Mouse (Mus musculus) layer of hippocampus, adult 18-20 months (tissue): ENCODE measurements around the gene Colq. TPM values are rescaled to one million over a fixed set of nuclear protein-coding genes. Genes with fewer than 3 reads are reported as not detected.

ENCODE experiments used
- total RNA-seq, 2 experiments: library from RNA; stranded (reverse); gene quantifications; 2 replicates each; pipeline ENCODE4 v1.2.3; 2021

The Colq gene
- total RNA-seq, 2 experiments from 2014 or later: 0.18 to 0.47 TPM

Other genes with a start within 250 kb of the Colq start
- gene Sh3bp5, start 155.3 kb downstream of the Colq start, total RNA-seq: 100 to 1,000 TPM; 158 to 165 TPM
- 10 to 100 TPM; 19.1 to 20.3 TPM for gene Eaf1, start 96.9 kb downstream of the Colq start, total RNA-seq
- 10 to 100 TPM; 28.3 to 29.6 TPM for gene Mettl6, start 96.3 kb downstream of the Colq start, total RNA-seq
- not detected for gene Gm49387, start 49.5 kb upstream of the Colq start, total RNA-seq
- 10 to 100 TPM; 10.3 TPM for gene Btd, start 49.7 kb upstream of the Colq start, total RNA-seq
- 1 to 10 TPM; 5.8 to 9.2 TPM for gene Hacl1, start 49.9 kb upstream of the Colq start, total RNA-seq
- gene Ankrd28, start 239.3 kb upstream of the Colq start, total RNA-seq: 10 to 100 TPM; 45.4 to 52.1 TPM